Mouse (Mus musculus): ENCODE measurements around the gene Qrsl1.

- TF ChIP-seq MAFK (IDR thresholded peaks at IDR 0.05; ENCODE audit: insufficient replicate concordance, low read length) (no peak), POLR2A (IDR thresholded peaks at IDR 0.05; ENCODE audit: low read depth, low read length) (no peak), MAZ (IDR thresholded peaks at IDR 0.05; ENCODE audit: low read depth, low read length) (no peak), KAT2A (IDR thresholded peaks at IDR 0.05; ENCODE audit: insufficient replicate concordance, low read length) (no peak), TCF12 (IDR thresholded peaks at IDR 0.05; ENCODE audit: low read depth, low read length) (no peak), ZC3H11A (IDR thresholded peaks at IDR 0.05; ENCODE audit: low read depth, low read length) (no peak), CTCF (conservative IDR thresholded peaks at IDR 0.05 in 1 of 2, IDR thresholded peaks at IDR 0.05 in 1 of 2; ENCODE audit: low read depth in 2 of 2, low read length in 2 of 2) (no peak), USF1 (IDR thresholded peaks at IDR 0.05; ENCODE audit: low read depth, low read length) (no peak), ZKSCAN1 (IDR thresholded peaks at IDR 0.05; ENCODE audit: borderline replicate concordance, low read depth, low read length) (no peak), MAX (IDR thresholded peaks at IDR 0.05; ENCODE audit: low read length) (no peak)
Observed at GRCm38 (mm10) chr10:43846141-43846622, 55.4 kb downstream of the Qrsl1 start.

All from CH12.LX (cell line).